Comparison of ENCODE assay signal across 8 mouse cellular contexts in the genomic region with DNA sequence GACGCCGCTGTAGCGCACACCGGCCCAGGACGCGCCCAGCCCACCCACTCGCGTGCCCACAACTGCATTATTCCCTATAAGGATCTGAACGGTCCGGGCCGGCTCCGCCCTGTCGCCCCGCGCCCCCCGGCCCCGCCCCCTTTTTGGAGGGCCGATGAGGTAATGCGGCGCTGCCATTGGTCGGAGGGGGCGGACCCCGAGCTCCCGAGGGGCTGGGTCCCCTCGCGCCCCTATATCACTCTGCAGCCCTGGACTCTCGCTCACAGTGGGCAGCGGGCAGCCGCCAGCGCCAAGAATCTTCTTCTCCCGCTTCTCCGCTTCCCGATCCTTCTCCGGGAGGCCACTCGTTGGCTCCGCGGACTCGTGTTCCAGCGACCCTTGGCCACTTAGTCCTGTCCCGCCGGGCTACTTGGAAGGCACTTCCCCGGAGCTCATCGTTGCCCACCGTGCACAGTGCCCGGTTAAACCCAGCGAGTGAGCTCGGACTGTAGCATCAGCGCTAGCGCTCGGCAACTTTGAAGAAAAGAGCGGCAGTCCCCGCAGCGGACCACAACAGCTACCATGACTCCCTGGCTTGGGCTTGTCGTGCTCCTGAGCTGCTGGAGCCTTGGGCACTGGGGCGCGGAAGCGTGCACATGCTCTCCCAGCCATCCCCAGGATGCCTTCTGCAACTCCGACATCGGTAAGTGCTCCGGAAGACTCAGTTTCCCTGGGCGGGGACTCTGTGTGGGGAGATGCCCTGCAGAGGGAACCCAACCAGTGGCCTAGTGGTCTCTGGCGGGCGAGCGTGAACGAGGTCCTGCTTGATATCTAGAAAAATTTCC. TPM values are rescaled to one million over a fixed set of nuclear protein-coding genes. Genes with fewer than 3 reads are reported as not detected.
DNase-seq lines count a peak whose midpoint lies in the region; ATAC-seq lines count a peak whose summit lies in the region.

A gene (plus strand): TSS at position 80 of the 824 bp plus-strand sequence.

- WGBS in hindbrain, embryonic 11.5 days, result under 1% methylated on average over 60 of the region's 65 CpGs
- WGBS in lung, embryonic 16.5 days, result under 1% methylated on average over 63 of the region's 65 CpGs

- no peaks in the 10 kb centered on the region for H3K9me3 ChIP-seq in hindbrain, embryonic 11.5 days (ENCODE audit: control insufficient read depth, low read length)
- H3K9me3 ChIP-seq in lung, embryonic 16.5 days (ENCODE audit: control insufficient read depth, low read length), result no peaks in the 10 kb centered on the region

- 0 out of 2 replicates have a peak, but pooled peaks cover 5% of the 10 kb centered on the region for H3K4me1 ChIP-seq in hindbrain, embryonic 11.5 days (replicated peaks; ENCODE audit: control insufficient read depth, insufficient read depth, low read length)
- H3K4me1 ChIP-seq in lung, embryonic 16.5 days (replicated peaks; ENCODE audit: control insufficient read depth, insufficient read depth, low read length), result peaks cover 21% of the 10 kb centered on the region

- DNase-seq in NIH3T3 (ENCODE audit: low read depth), result peak; percentile 77
- peak; percentile 49 to 62 for DNase-seq in cerebellum, postnatal 25 days
- DNase-seq in gastrocnemius, adult 18-20 months (ENCODE audit: low spot score), result peak; percentile 73
- peak; percentile 81 for DNase-seq in hindbrain, embryonic 11.5 days (ENCODE audit: low spot score)
- peak; percentile 68 to 79 for DNase-seq in layer of hippocampus, postnatal 10 days (ENCODE audit: low spot score in 2 of 2)
- peak; percentile 85 for DNase-seq in retina, postnatal 1 day
- no peak for DNase-seq in B cell, adult 2 months

- H3K27me3 ChIP-seq in hindbrain, embryonic 11.5 days (ENCODE audit: control insufficient read depth, insufficient read depth, low read length), result peaks cover 6% of the 10 kb centered on the region
- no peaks in the 10 kb centered on the region for H3K27me3 ChIP-seq in lung, embryonic 16.5 days (ENCODE audit: control insufficient read depth, insufficient read depth, low read depth, low read length)

- peak within 1 kb of the TSS; percentile 97 for H3K4me2 ChIP-seq in hindbrain, embryonic 11.5 days (replicated peaks; ENCODE audit: low read depth, low read length)
- H3K4me2 ChIP-seq in lung, embryonic 16.5 days (ENCODE audit: low read depth, low read length), result peak within 1 kb of the TSS; percentile 94

- H3K36me3 ChIP-seq in hindbrain, embryonic 11.5 days (ENCODE audit: control insufficient read depth, insufficient read depth, low read length), result no peaks in the 10 kb centered on the region
- no peaks in the 10 kb centered on the region for H3K36me3 ChIP-seq in lung, embryonic 16.5 days (ENCODE audit: control insufficient read depth, insufficient read depth, low read length)

- no peak within 1 kb of the TSS for H3K27ac ChIP-seq in hindbrain, embryonic 11.5 days (ENCODE audit: low read depth, low read length)
- peak within 1 kb of the TSS; percentile 95 for H3K27ac ChIP-seq in lung, embryonic 16.5 days (ENCODE audit: low read length)

- H3K4me3 ChIP-seq in hindbrain, embryonic 11.5 days (ENCODE audit: low read depth, low read length), result peak within 1 kb of the TSS; percentile 59
- H3K4me3 ChIP-seq in lung, embryonic 16.5 days (ENCODE audit: low read length), result peak within 1 kb of the TSS; percentile 83

- H3K9ac ChIP-seq in hindbrain, embryonic 11.5 days (ENCODE audit: low read depth, low read length), result peak within 1 kb of the TSS; percentile 73
- H3K9ac ChIP-seq in lung, embryonic 16.5 days (ENCODE audit: low read length), result peak within 1 kb of the TSS; percentile 92

- peak; percentile 90 for ATAC-seq in hindbrain, embryonic 11.5 days (ENCODE audit: low FRiP score)
- peak; percentile 92 for ATAC-seq in lung, embryonic 16.5 days (ENCODE audit: low read depth)

RNA-seq across cellular contexts. Expression of the gene that starts here (rescaled TPM):
- 10 to 100 TPM; 59.2 to 63.2 TPM for total RNA-seq in gastrocnemius, adult 18-20 months (2021)
- polyA plus RNA-seq in hindbrain, embryonic 11.5 days (2014; fragmentation: Nextera tagmentation; extraction: Ambion mirVana), result 31.6 and 32.8 TPM in 2 replicates
- total RNA-seq in layer of hippocampus, postnatal 10 days (2021), result 10 to 100 TPM; 54.9 to 59.8 TPM
- 90.5 and 107 TPM in 2 replicates for polyA plus RNA-seq in lung, embryonic 16.5 days (2015; fragmentation: Nextera tagmentation; extraction: Ambion mirVana)

Comparison
In these comparisons a context has a peak if more than half of its experiments do, and no peak if none do; other contexts are left out.
1. DNase-seq: peak in NIH3T3 (single experiment), cerebellum, postnatal 25 days (2 of 2), gastrocnemius, adult 18-20 months (single experiment), hindbrain, embryonic 11.5 days (single experiment), layer of hippocampus, postnatal 10 days (2 of 2) and retina, postnatal 1 day (single experiment); none in B cell, adult 2 months (0 of 2).